Mouse (Mus musculus) MEL (cell line): ENCODE results near the gene Pex11b.

Experiments used
- GATA1 ChIP-seq: IDR thresholded peaks from 2 replicates; pipeline ENCODE4 v1.6.1; 2011; ENCODE audit warnings: low read depth, low read length, improper control_type of control experiment
- ZKSCAN1 ChIP-seq: IDR thresholded peaks from 2 replicates; pipeline ENCODE4 v1.6.1; 2012; ENCODE audit warnings: low read depth, mild to moderate bottlenecking, inconsistent platforms, low read length, improper control_type of control experiment, moderate library complexity

DNA sequence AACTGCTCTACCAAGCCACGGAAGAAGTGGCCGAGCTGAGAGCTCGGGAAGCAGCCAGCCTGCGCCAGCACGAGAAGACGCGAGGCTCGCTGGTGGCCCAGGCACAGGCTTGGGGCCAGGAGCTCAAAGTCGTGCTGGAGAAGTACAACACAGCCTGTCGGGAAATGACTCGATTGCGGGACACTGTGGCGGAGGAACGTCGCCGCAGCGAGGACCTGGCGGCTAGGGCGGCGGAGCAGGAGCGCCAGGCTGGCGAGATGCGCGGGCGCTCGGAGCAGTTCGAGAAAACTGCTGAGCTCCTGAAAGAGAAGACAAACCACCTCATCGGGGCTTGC, 49.6 kb downstream of the Pex11b start:
- no peak for TF ChIP-seq GATA1
- no peak for TF ChIP-seq ZKSCAN1
